Mouse (Mus musculus) heart, embryonic 15.5 days (tissue): Measurements from ENCODE around the gene Asb10. TPM values are rescaled to one million over a fixed set of nuclear protein-coding genes. Genes with fewer than 3 reads are reported as not detected.

Experiments
- ATAC-seq: fragments of 200-750 bp; cut with Nextera tagmentation; replicated peaks from 2 replicates; pipeline ENCODE4 v1.8.0; 2017; ENCODE audit warnings: low read depth, moderate TSS enrichment; ENCODE audit not compliant: insufficient number of reproducible peaks, insufficient read depth, low FRiP score
- H3K27ac ChIP-seq: fragments of 300-500 bp; sonication (generic); 2 replicates; pipeline ENCODE4 v1.5.1; 2015; ENCODE audit warnings: mild to moderate bottlenecking, inconsistent platforms
- H3K27me3 ChIP-seq: fragments of 300-500 bp; sonication (generic); 2 replicates; pipeline ENCODE4 v1.6.1; 2015; ENCODE audit warnings: inconsistent platforms
- H3K36me3 ChIP-seq: fragments of 300-500 bp; sonication (generic); 2 replicates; pipeline ENCODE4 v1.6.1; 2015; ENCODE audit warnings: mild to moderate bottlenecking, inconsistent platforms
- H3K4me1 ChIP-seq: fragments of 300-500 bp; sonication (generic); replicated peaks from 2 replicates; pipeline ENCODE4 v1.6.1; 2015; ENCODE audit warnings: inconsistent platforms
- H3K4me2 ChIP-seq: fragments of 300-500 bp; sonication (generic); 2 replicates; pipeline ENCODE4 v1.6.1; 2015; ENCODE audit warnings: inconsistent platforms, mild to moderate bottlenecking, moderate library complexity
- H3K4me3 ChIP-seq: fragments of 300-500 bp; sonication (generic); 2 replicates; pipeline ENCODE4 v1.5.1; 2015; ENCODE audit warnings: mild to moderate bottlenecking, inconsistent platforms
- H3K9ac ChIP-seq: fragments of 300-500 bp; sonication (generic); 2 replicates; pipeline ENCODE4 v1.6.1; 2015; ENCODE audit warnings: mild to moderate bottlenecking, inconsistent platforms
- H3K9me3 ChIP-seq: fragments of 300-500 bp; sonication (generic); replicated peaks from 2 replicates; pipeline ENCODE4 v1.6.1; 2016; ENCODE audit warnings: inconsistent platforms
- WGBS: fragments of 180-500 bp; shearing (Covaris S2); methylation state at CpG from one replicate; pipeline ENCODE4 v1.1.7; 2015; ENCODE audit warnings: mixed read lengths; 5-methylcytosine and 5-hydroxymethylcytosine counted together
- polyA plus RNA-seq: library from polyadenylated mRNA; unstranded; fragments of >200 nt; fragmentation: Nextera tagmentation; extraction: Ambion mirVana; gene quantifications from 2 replicates; pipeline ENCODE4 v1.2.1, GENCODE M21; 2015

Gene Asb10
- polyA plus RNA-seq, 1 experiment from 2014 or later: 7.0 TPM

DNA sequence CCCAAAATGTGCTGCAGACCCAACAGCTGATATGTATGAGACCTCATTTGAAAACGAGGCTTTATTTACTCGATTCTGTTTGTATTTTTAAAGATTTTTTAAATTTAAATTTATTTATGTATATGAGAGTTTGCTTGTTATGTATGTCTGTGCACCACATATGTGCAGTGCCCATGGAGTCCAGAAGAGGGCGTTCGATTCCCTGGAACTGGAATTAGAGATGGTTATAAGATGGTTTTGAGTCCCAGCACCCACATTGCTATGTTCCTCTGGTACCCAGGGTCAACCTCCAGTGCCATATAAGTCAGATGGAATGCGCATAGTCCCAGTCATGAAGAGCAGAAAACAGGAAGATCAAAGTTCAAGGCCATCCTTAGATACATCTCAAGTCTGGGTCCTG is 6.5 kb downstream of the Asb10 start:
- Histone ChIP-seq H3K36me3 (no peaks in the 10 kb centered on the region), H3K9me3 (no peaks in the 10 kb centered on the region), H3K9ac (no peak overlapping the region), H3K27ac (no peak overlapping the region), H3K4me3 (no peak overlapping the region), H3K4me1 (no peaks in the 10 kb centered on the region), H3K27me3 (peaks cover 47% of the 10 kb centered on the region), H3K4me2 (no peak overlapping the region)
- no peak for ATAC-seq
- WGBS: 53% methylated on average over 5 of the region's 5 CpGs

DNA sequence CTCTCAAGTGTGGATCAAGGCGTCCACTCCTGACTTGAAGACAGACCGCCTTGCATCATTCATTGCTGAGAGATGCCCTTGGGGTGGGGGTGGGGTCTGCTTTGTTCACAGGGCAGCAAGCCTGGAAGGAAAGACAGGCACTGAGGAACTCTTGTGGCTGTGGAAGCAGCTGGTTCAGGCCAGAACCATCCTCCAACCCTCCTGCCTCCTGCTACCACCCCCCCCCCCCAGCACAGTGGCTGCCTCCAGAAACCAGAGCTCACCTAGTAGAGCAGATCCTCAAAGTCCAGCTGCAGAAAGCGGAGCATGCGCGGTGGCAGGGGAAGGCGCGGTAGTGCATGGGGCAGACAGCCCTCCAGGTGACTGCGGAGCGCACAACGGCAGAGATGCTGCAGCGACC is 7.4 kb downstream of the Asb10 start:
- H3K27ac ChIP-seq: no peak overlapping the region
- H3K27me3 ChIP-seq: peaks cover 56% of the 10 kb centered on the region
- H3K4me3 ChIP-seq: no peak overlapping the region
- no peak overlapping the region for H3K9ac ChIP-seq
- 54% methylated on average over 11 of the region's 11 CpGs for WGBS
- H3K36me3 ChIP-seq: no peaks in the 10 kb centered on the region
- H3K9me3 ChIP-seq: no peaks in the 10 kb centered on the region
- H3K4me1 ChIP-seq: no peaks in the 10 kb centered on the region
- ATAC-seq: no peak
- H3K4me2 ChIP-seq: no peak overlapping the region

DNA sequence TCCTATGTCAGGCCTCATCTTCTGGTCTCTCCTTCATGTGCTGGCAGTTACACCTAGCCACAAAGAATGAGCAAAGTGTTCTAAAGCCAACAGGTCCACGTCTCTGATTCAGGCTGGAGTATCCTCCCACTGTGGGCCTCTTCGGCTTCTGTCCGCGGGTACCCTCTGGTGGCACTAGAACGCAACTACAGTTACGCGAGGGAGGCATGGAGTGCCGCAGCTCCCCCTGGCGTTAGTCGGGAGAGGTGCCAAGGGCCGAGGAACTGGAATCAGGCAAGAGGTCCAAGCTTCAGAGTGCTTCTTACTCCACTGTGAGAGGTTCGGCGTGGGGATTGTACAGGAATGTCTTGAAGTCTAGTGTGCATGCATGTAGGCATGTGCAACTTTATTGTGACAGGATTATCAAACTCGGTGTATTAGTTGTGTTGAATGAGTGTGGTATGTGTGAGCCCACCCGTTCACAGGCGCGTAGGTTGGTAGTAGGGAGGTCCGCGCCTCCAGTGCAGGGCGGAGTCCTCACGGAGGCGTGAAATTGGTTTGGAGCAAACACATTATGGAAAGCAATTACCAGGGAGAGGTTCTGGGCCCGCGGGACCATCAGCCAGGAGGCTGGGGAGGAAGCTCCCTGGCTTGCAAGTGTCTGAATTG is 10.6 kb downstream of the Asb10 start:
- ATAC-seq: peak; percentile 24
- Histone ChIP-seq H3K4me2 (no peak overlapping the region), H3K27ac (no peak overlapping the region), H3K36me3 (no peaks in the 10 kb centered on the region), H3K9me3 (no peaks in the 10 kb centered on the region), H3K4me1 (peaks cover 14% of the 10 kb centered on the region), H3K4me3 (no peak overlapping the region), H3K9ac (no peak overlapping the region), H3K27me3 (peaks cover 77% of the 10 kb centered on the region)
- 21% methylated on average over 24 of the region's 24 CpGs for WGBS

DNA sequence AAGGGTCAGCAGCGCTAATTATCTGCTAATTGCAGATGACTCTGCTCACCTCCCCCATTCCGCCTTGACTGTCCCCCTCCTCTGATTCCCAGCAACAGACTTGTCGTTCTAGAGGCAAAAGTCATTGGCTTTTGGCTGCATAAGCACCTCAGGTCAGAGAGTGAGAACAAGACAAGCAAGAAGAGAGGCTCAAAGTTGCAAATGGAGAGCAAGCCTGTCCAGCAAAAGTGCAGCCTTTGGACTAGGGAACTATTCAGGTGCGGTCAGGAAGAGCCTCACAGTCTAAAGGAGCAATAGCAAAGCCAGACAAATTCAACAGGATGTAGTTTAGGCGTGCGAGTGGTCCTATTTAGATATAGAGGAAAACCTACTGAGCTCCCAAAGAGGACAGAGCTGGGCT is 13.0 kb downstream of the Asb10 start:
- Histone ChIP-seq H3K4me3 (no peak overlapping the region), H3K9me3 (no peaks in the 10 kb centered on the region), H3K27me3 (peaks cover 94% of the 10 kb centered on the region), H3K9ac (no peak overlapping the region), H3K4me1 (peaks cover 14% of the 10 kb centered on the region), H3K4me2 (no peak overlapping the region), H3K27ac (no peak overlapping the region), H3K36me3 (no peaks in the 10 kb centered on the region)
- ATAC-seq: no peak
- WGBS: 14% methylated on average over 6 of the region's 6 CpGs

DNA sequence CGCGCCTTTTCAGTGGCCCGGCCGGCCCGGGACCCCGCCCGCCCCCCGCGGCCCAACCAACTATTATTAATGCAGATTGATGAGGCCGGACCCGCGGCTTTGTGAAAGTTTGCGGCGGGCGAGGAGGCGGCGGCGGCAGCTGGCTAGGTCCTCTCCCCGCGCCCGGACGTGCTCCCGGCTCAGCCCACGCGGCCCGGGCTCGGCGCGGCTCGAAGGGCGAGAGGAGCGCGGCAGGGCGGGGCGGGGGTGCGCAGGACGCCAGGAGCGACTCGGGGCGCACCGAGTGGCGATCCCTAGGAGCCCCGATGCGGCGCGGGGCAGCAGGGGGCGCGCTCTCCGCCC is 13.9 kb downstream of the Asb10 start, which contains the start of gene Gbx1:
Gene Gbx1, minus strand, starts transcription at position 314 of the 342 bp plus-strand sequence.
- Histone ChIP-seq H3K27ac (no peak within 1 kb of the TSS), H3K4me1 (peaks cover 14% of the 10 kb centered on the region), H3K4me2 (peak within 1 kb of the TSS; percentile 87), H3K27me3 (peaks cover 96% of the 10 kb centered on the region), H3K9me3 (no peaks in the 10 kb centered on the region), H3K4me3 (peak within 1 kb of the TSS; percentile 50), H3K9ac (peak within 1 kb of the TSS; percentile 36; the same call in 1 of the 2 replicates), H3K36me3 (no peaks in the 10 kb centered on the region)
- peak; percentile 11; the same call in 1 of the 2 replicates for ATAC-seq
- WGBS: under 1% methylated on average over 47 of the region's 49 CpGs

DNA sequence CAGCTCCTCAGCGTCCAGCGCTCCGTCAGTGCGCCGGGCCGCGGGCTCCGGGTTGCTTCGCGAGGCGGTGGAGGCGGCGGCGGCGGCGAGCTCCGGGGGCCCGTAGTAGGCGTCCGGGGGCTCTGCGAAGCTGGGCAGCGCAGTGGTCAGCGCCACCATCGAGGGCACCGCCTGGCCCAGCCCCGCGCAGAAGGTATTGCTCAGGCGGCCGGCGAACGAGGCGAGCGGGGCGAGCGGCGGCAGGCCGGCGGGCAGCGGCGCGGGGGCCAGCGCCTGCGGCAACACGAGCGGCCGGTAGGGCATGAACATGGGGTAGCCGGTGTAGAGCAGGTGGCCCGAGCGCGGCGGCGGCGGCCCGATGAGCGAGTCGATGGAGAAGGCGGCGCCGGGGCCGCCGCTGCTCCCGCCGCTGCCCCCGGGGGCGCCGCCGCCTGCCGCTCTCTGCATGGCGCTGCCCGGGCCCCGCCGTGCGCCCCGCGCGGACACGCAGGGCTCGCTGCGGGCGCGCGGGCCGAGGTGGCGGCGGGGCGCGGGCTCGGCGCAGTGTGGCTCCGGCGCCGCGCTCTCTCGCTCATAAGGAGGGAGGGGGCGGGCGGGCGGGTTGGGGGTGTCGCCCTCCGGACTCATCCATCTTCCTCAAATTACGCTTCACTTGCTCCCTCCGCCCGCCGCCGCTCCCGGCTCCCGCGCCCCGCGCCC is 14.4 kb downstream of the Asb10 start:
- Histone ChIP-seq H3K4me2 (peak overlapping the region; percentile 87), H3K27me3 (peaks cover 97% of the 10 kb centered on the region), H3K4me3 (peak overlapping the region; percentile 50), H3K9ac (peak overlapping the region; percentile 36; the same call in 1 of the 2 replicates), H3K27ac (no peak overlapping the region), H3K4me1 (peaks cover 14% of the 10 kb centered on the region), H3K9me3 (no peaks in the 10 kb centered on the region), H3K36me3 (no peaks in the 10 kb centered on the region)
- ATAC-seq: peak; percentile 39; the same call in 1 of the 2 replicates
- under 1% methylated on average over 75 of the region's 109 CpGs for WGBS

DNA sequence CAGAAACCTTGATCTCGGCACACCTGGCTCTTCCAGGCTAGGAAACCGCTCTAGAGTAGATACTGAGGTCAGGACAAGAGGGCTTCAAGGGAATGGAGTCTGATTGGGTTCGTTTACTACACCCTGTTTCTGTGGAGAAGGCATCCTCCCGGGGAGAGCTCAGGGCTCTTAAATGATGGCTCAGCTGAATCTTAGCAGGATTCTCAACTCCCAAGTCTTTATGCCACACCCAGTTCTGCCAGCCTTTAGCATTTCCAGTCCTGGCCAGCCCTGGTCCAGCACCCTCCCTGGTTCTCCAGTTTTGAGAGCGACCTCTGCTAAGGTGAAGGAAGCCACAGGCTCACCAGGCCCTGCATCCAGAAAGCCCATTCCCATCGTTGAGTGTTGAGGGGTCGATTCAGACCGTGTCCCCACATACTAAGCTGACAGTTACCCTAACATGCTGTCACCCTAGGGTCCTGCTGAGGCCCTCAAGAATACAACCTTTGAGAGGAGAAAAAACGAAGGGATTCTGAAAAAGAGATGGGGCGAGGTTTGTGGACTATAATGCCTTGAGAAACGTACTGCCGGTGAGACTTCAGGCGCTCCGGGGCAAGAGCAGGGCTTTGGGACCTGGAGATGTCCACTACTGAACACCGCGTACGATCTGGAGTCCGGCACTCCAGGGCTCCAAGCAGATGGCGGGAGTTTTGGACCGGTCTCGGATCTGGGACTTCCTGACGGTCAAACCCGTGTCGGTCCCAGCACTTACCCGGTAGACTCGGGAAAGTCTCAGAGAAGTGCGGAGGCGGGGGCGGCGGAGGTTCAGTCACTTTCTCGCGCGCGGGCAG is 15.2 kb downstream of the Asb10 start:
- Histone ChIP-seq H3K4me1 (peaks cover 14% of the 10 kb centered on the region), H3K4me2 (peak overlapping the region; percentile 87), H3K4me3 (peak overlapping the region; percentile 50), H3K9ac (no peak overlapping the region), H3K27ac (no peak overlapping the region), H3K9me3 (no peaks in the 10 kb centered on the region), H3K36me3 (no peaks in the 10 kb centered on the region), H3K27me3 (peaks cover 92% of the 10 kb centered on the region)
- WGBS: 5% methylated on average over 34 of the region's 34 CpGs
- ATAC-seq: no peak

DNA sequence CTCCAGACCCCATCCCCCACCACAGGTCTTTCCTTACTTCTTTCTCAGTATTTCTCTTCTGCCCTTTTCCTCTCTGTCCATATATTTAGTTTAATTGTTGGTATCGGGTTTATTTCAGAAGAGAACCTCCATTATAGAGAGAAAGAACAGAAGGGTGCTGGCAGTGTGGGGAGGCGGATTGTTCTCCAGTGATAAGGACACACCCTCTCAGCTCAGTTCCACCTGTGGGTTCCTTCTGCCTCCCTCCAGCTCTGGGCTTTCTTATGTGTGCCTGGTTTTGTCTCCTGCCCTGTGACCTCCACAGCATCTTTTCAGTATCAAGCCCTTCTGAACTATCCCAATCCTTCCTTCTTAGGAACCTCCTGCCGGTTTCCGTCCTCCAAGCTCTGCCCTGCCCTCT is 16.3 kb downstream of the Asb10 start:
- Histone ChIP-seq H3K4me3 (no peak overlapping the region), H3K4me2 (no peak overlapping the region), H3K9me3 (no peaks in the 10 kb centered on the region), H3K27ac (no peak overlapping the region), H3K36me3 (no peaks in the 10 kb centered on the region), H3K27me3 (peaks cover 91% of the 10 kb centered on the region), H3K9ac (no peak overlapping the region), H3K4me1 (peaks cover 14% of the 10 kb centered on the region)
- no peak for ATAC-seq
- WGBS: 17% methylated on average over 4 of the region's 4 CpGs

DNA sequence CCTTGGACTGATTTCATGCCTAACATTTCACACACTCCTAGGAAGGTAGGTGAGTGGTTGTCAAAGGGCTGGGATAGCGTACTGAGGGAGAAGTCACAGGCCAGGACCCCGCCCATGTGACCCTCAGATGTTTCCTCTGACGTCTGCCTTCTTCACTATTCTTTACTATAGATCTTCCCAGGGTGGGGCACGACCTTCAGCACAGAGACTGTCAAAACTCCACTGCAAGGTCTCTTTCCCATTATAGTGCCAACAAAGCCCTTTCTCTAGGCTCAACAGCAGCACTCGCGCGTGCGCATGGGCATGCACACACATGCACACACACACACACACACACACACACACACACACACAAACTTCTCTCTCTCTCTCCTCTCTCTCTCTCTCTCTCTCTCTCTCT is 17.0 kb downstream of the Asb10 start:
- no peaks in the 10 kb centered on the region for H3K36me3 ChIP-seq
- no peak for ATAC-seq
- no peaks in the 10 kb centered on the region for H3K9me3 ChIP-seq
- H3K4me3 ChIP-seq: no peak overlapping the region
- H3K9ac ChIP-seq: no peak overlapping the region
- H3K4me2 ChIP-seq: no peak overlapping the region
- no peak overlapping the region for H3K27ac ChIP-seq
- H3K27me3 ChIP-seq: peaks cover 88% of the 10 kb centered on the region
- 57% methylated on average over 8 of the region's 8 CpGs for WGBS
- peaks cover 14% of the 10 kb centered on the region for H3K4me1 ChIP-seq

DNA sequence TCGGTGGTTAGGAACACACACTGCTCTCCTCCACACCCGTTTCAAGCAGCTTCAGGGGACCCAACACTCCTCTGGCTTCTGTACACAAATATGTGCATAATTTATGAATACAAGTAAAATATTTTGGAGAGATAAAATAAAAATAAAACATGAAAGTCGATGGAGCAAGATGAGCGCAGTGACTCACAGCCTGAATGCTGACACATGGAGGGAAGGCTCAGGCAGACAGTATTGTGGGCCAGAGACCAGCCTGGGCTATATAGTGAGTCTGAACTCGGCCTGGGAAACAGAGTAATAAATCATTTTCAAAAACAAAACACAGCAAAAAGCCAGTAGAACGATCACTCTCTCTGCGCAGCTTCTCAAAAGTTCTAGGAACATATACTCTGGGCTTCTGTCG is 19.4 kb downstream of the Asb10 start:
- Histone ChIP-seq H3K4me3 (no peak overlapping the region), H3K9ac (no peak overlapping the region), H3K4me2 (no peak overlapping the region), H3K27ac (no peak overlapping the region), H3K36me3 (no peaks in the 10 kb centered on the region), H3K27me3 (peaks cover 87% of the 10 kb centered on the region), H3K4me1 (peaks cover 5% of the 10 kb centered on the region), H3K9me3 (no peaks in the 10 kb centered on the region)
- ATAC-seq: no peak
- WGBS: 57% methylated on average over 8 of the region's 8 CpGs

DNA sequence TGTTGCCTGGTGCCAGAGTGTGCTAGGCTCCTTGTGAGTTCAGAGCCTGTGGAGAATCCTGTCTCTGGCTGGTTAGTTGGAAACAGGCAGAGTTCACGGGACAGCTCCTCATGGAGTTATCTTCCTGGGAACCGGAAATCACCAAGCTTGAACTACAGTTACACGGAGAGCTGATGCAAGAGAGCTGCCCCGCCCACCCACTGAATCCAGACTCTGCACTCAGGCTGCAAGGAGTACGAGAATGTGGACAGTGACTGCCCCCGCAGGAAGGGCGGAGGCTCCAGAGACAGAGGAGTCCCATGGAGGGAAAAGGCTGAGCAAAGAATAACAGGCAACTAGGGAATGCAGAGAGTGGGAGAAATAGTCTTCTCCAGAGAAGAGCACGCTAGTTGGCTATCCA is 28.5 kb downstream of the Asb10 start:
- 28% methylated on average over 8 of the region's 8 CpGs for WGBS
- Histone ChIP-seq H3K9ac (no peak overlapping the region), H3K36me3 (no peaks in the 10 kb centered on the region)

More for the DNA sequence above, 28.5 kb downstream of the Asb10 start:
- peaks cover 6% of the 10 kb centered on the region for H3K4me1 ChIP-seq
- no peaks in the 10 kb centered on the region for H3K9me3 ChIP-seq
- peaks cover 12% of the 10 kb centered on the region for H3K27me3 ChIP-seq
- H3K4me2 ChIP-seq: no peak overlapping the region
- H3K4me3 ChIP-seq: no peak overlapping the region
- peak; percentile 53 for ATAC-seq
- H3K27ac ChIP-seq: no peak overlapping the region
